Mouse (Mus musculus) ES-Bruce4 (cell line): Measurements from ENCODE around the gene Klhl12. TPM values are rescaled to one million over a fixed set of nuclear protein-coding genes. Genes with fewer than 3 reads are reported as not detected.
"Not testable (repeated sequence)": the region's sequence is repeated elsewhere in the genome, so short reads cannot be mapped to it uniquely, and the experiment has no call there.

ENCODE experiments used
- H3K27ac ChIP-seq: 2 replicates; pipeline ENCODE4 v1.5.1; 2012; ENCODE audit warnings: low read length, inconsistent platforms; ENCODE audit not compliant: insufficient read depth
- H3K27me3 ChIP-seq: 2 replicates; pipeline ENCODE4 v1.6.1; 2012; ENCODE audit warnings: mild to moderate bottlenecking, low read length, inconsistent platforms; ENCODE audit not compliant: control insufficient read depth, poor library complexity, insufficient read depth, severe bottlenecking
- H3K36me3 ChIP-seq: 2 replicates; pipeline ENCODE4 v1.6.1; 2012; ENCODE audit warnings: inconsistent platforms, mild to moderate bottlenecking, low read length, moderate library complexity; ENCODE audit not compliant: control insufficient read depth, poor library complexity, insufficient read depth, severe bottlenecking
- H3K4me1 ChIP-seq: one replicate; pipeline ENCODE4 v1.8.1; 2011; ENCODE audit warnings: low read length; ENCODE audit not compliant: control insufficient read depth, insufficient read depth
- H3K4me3 ChIP-seq: 2 replicates; pipeline ENCODE4 v1.5.1; 2011; ENCODE audit warnings: low read depth, mild to moderate bottlenecking, low read length
- H3K9ac ChIP-seq: 2 replicates; pipeline ENCODE4 v1.6.1; 2012; ENCODE audit warnings: low read depth, mild to moderate bottlenecking, inconsistent platforms; ENCODE audit not compliant: poor library complexity, severe bottlenecking
- H3K9me3 ChIP-seq: replicated peaks from 2 replicates; pipeline ENCODE4 v1.6.1; 2012; ENCODE audit warnings: mild to moderate bottlenecking, low read length, inconsistent platforms; ENCODE audit not compliant: control insufficient read depth, poor library complexity, insufficient read depth, severe bottlenecking
- CTCF ChIP-seq: IDR thresholded peaks from one replicate; pipeline ENCODE4 v1.8.1; 2011; ENCODE audit warnings: low read depth, low read length
- EP300 ChIP-seq: IDR thresholded peaks from 2 replicates; pipeline ENCODE4 v1.6.1; 2011; ENCODE audit warnings: low read depth, low read length; ENCODE audit not compliant: insufficient read depth
- POLR2A ChIP-seq: IDR thresholded peaks from one replicate; pipeline ENCODE4 v1.8.1; 2011; ENCODE audit warnings: low read length; ENCODE audit not compliant: insufficient read depth
- polyA plus RNA-seq: library from polyadenylated mRNA; stranded (reverse); fragments of >200 nt; gene quantifications from 2 replicates; pipeline ENCODE4 v1.2.4, GENCODE M21; 2011; ENCODE audit warnings: low read depth; ENCODE audit not compliant: missing spikeins, insufficient read depth, insufficient read length

The Klhl12 gene
- polyA plus RNA-seq, 1 experiment: 46.5 TPM

DNA sequence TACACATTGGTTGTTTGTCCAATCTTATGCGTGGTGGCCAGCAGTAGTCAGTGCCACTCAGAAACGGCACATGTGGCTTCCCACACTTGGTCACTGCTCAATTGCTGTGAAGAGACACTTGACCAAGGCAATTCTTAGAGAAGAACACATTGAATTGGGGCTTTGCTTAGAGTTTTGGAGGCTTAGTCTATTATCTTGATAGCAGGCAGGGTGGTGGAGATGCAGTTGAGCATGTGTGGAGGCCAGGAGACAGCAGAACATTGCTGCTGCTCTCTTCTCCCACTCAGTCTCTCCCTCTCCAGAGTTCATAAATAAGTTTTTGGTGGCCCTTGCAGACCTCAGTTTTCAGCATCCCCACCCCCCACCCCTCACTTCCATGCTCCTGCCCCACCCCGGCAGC, 12.9 kb upstream of the Klhl12 start:
- Histone ChIP-seq H3K9me3 (peaks cover 4% of the 10 kb centered on the region), H3K36me3 (no peaks in the 10 kb centered on the region), H3K27me3 (no peaks in the 10 kb centered on the region), H3K27ac (no peak overlapping the region), H3K9ac (no peak overlapping the region), H3K4me1 (peaks cover 1% of the 10 kb centered on the region), H3K4me3 (no peak overlapping the region)
- no peak for TF ChIP-seq EP300
- TF ChIP-seq POLR2A: no peak
- no peak for TF ChIP-seq CTCF

DNA sequence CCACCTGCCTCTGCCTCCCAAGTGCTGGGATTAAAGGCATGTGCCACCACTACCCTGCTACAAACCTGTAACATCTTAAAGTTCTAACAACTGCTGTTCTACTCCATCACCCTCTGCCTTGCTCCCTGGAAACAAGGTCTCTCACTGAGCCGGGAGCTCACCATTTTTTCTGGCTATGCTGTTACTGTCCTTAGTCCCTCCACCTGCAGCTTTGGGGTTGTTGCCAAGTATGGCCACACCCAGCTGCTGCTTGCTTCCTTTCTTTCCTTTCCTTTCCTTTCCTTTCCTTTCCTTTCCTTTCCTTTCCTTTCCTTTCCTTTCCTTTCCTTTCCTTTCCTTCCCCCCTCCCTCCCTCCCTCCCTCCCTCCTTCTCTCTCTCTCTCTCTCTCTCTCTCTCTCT, 12.0 kb upstream of the Klhl12 start:
- H3K4me3 ChIP-seq, H3K4me1 ChIP-seq, H3K27me3 ChIP-seq, H3K9me3 ChIP-seq, H3K9ac ChIP-seq, H3K27ac ChIP-seq, H3K36me3 ChIP-seq: not testable (repeated sequence)

DNA sequence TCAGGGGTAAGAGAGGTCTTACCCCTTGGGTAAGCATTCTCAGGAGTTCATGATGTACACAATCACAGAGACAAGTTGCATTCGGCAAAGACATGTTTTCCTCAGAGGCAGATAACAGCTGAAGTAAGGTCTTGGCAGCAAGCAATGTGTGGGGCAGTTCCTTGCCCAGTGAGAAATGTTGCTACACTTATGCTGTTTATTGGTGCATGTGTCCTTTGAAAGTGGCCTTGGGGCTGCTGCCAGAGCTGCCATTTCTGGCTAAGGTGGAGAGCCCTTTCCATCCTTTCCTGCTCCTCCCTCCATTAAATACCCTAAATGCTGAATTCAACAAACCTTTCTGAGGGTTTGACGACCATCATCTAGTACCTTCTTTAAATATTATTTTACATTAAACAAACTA, 9.9 kb upstream of the Klhl12 start:
- Histone ChIP-seq H3K27ac (no peak overlapping the region), H3K4me3 (no peak overlapping the region), H3K27me3 (no peaks in the 10 kb centered on the region), H3K9ac (no peak overlapping the region), H3K9me3 (peaks cover 4% of the 10 kb centered on the region), H3K4me1 (peaks cover 1% of the 10 kb centered on the region), H3K36me3 (no peaks in the 10 kb centered on the region)
- TF ChIP-seq EP300 (no peak), CTCF (no peak), POLR2A (no peak)

DNA sequence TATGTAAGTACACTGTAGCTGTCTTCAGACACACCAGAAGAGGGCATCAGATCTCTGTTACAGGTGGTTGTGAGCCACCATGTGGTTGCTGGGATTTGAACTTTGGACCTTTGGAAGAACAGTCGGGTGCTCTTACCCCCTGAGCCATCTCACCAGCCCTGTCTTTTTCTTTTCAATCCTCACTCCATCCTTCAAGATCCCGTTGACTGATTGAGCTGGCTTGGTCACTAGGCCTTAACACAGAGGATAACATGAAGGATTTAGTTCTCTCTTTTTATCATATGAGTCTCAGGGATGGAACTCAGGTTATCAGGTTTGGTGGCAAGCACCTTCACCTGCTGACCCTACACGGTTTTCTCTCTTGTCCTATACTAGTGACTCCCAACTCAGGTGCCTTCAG, 6.8 kb upstream of the Klhl12 start:
- H3K27me3 ChIP-seq, H3K9ac ChIP-seq, H3K36me3 ChIP-seq, H3K4me1 ChIP-seq, H3K9me3 ChIP-seq, H3K4me3 ChIP-seq, H3K27ac ChIP-seq: not testable (repeated sequence)

DNA sequence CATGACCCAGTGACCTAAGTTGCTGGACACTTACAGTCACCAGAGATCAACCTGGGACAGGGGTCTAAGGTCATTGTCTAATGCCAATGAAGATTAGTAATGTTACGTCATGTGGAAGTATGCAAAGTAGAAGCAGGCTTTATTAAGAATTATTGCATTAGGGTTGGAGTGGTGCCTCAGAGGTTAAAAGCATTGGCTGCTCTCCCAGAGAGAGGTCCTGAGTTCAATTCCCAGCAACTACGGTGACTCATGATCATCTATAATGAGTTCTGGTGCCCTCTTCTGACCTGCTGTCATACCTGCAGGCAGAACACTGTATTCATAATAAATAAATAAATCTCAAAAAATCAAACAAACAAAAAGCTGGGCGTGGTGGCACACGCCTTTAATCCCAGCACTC, 5.1 kb upstream of the Klhl12 start:
- H3K27me3 ChIP-seq: no peaks in the 10 kb centered on the region
- no peaks in the 10 kb centered on the region for H3K4me1 ChIP-seq
- H3K4me3 ChIP-seq: no peak overlapping the region
- peaks cover 1% of the 10 kb centered on the region for H3K9me3 ChIP-seq
- TF ChIP-seq EP300: no peak
- no peak for TF ChIP-seq POLR2A
- no peak for TF ChIP-seq CTCF
- no peak overlapping the region for H3K9ac ChIP-seq
- no peaks in the 10 kb centered on the region for H3K36me3 ChIP-seq
- no peak overlapping the region for H3K27ac ChIP-seq

DNA sequence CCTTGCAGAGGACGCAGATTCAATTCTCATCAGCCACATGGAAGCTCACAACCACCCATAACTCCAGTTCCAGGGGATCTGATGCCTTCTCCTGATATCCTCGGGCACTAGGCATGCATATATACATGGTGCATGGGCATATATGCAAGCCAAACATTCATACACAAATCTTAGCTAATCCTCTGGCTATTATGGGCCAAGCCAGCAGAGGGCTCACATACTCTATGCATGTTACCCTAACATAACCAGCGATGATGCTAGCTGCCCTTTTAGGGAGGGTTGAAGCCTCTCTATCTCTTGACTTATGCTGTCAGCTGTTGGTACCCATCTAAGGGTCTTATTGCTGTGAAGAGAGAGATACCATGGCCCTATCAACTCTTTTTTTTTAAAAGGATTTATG, 4.3 kb upstream of the Klhl12 start:
- Histone ChIP-seq H3K36me3 (no peaks in the 10 kb centered on the region), H3K9ac (no peak overlapping the region), H3K4me1 (no peaks in the 10 kb centered on the region), H3K4me3 (no peak overlapping the region), H3K9me3 (no peaks in the 10 kb centered on the region; the same call in 1 of the 2 replicates), H3K27me3 (no peaks in the 10 kb centered on the region), H3K27ac (no peak overlapping the region)
- no peak for TF ChIP-seq CTCF

DNA sequence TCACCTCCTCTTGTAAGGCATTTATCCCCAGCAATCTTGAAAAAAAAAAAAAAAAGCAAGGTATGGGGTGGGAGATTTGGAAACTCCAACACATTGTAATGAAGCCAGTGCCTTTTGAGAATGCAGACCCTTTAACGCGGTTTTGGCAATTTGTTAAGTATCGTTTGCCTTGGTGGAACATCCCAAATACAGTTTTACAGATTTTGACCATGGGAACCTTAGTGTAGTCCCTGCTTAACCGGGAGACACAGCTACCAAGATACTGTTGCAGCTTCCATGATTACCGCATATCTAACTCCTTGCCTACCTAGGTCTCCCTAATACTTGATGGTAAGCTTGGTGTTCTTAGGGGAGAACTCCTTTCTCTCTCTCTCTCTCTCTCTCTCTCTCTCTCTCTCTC, 729 bp downstream of the Klhl12 start:
- Histone ChIP-seq H3K9me3 (no peaks in the 10 kb centered on the region), H3K27ac (no peak overlapping the region), H3K4me1 (no peaks in the 10 kb centered on the region), H3K9ac (peak overlapping the region; percentile 87), H3K36me3 (peaks cover 7% of the 10 kb centered on the region), H3K4me3 (peak overlapping the region; percentile 37; the same call in 1 of the 2 replicates), H3K27me3 (no peaks in the 10 kb centered on the region)
- TF ChIP-seq POLR2A (no peak), EP300 (no peak)
